Mouse (Mus musculus): ENCODE data around the gene Ache. TPM values are rescaled to one million over a fixed set of nuclear protein-coding genes. Genes with fewer than 3 reads are reported as not detected.

The Ache gene
- polyA plus RNA-seq (2017; shearing (Covaris generic)) = under 1 TPM; 0.13 to 0.20 TPM

DNA sequence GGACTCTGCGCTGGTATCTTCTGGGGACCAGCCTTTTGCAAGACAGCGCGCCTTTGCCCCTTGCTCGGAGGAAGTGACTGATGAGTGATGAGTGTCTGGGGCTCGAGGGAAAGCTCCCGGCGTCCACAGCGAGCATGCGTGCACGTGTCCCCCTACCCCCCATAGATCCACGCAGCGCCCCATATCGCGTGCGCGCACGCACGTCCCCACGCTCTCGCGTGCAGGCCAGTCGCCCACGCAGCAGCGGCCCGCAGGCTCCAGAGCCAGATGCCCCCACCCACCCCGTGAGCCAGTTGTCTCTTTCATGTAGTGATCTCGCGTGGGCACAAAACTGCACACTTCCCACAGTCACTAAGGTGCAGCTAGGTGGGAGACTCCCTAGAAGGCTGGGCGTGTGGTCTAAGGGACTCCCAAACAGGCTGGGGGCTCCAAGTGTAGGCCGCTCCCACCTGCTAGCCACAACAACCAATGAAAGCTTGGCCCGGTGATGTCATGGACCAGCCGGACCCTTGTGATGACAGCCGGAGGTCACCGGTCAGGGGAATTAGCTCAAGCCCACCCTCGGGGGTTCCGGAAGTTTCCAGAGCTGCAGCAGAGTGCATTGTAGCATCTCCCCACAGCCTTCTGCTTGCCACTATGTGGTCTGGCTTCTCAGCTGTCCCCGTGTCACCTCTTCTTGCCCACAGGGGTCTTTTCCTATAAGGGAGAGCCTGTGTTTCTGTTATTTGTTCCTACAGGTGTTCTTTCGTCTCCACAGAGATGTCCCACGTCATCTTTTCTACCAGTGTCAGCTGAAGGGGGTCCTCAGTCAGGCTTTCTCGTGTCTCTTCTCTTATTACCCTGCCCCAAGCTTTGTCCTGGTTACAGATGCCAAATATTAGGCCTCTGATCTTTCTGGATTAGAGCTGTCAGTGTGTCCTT is at the start of gene Ache:
Gene Ache (plus strand): TSS at position 488 of the 921 bp plus-strand sequence.

DNA sequence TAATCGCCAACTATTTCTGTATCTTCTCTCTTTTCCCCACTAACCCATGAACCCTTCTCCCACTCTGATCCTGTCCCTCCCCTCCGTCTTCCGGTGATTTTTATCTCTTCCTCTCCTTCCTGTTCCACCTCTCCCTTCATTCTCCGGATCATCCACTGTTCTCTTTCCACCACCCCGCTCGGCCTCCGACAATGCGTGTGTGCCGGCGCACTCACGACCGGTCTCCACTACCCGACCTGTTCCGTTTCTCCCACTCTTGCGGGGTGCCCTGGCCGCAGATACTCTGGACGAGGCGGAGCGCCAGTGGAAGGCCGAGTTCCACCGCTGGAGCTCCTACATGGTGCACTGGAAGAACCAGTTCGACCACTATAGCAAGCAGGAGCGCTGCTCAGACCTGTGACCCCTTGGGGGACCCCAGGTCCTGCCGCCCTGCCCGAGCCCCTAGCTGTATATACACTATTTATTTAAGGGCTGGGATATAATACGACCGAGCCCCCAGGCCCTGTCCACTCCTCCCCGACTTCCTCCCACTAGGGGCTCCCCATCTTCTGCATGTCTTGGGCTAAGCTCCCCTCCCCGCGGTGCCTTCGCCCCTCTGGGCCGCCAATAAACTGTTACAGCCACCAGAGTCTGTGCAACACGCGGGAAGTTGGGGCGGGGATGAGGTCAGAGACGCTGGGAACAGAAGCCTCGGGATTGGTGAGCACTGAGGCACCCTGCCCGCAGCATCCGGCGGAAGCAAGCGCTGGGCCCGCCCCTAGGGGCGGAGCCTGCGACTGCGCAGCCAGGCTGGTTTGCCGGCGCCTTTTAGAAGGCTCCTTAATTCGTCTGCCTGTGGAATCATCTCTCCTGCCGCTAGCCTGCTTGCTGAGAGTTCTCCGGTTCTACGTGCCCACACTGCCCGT is 6.8 kb downstream of the Ache start, which contains the start of gene Ufsp1:
Gene Ufsp1 (plus strand): TSS at position 791 of the 905 bp plus-strand sequence.

DNA sequence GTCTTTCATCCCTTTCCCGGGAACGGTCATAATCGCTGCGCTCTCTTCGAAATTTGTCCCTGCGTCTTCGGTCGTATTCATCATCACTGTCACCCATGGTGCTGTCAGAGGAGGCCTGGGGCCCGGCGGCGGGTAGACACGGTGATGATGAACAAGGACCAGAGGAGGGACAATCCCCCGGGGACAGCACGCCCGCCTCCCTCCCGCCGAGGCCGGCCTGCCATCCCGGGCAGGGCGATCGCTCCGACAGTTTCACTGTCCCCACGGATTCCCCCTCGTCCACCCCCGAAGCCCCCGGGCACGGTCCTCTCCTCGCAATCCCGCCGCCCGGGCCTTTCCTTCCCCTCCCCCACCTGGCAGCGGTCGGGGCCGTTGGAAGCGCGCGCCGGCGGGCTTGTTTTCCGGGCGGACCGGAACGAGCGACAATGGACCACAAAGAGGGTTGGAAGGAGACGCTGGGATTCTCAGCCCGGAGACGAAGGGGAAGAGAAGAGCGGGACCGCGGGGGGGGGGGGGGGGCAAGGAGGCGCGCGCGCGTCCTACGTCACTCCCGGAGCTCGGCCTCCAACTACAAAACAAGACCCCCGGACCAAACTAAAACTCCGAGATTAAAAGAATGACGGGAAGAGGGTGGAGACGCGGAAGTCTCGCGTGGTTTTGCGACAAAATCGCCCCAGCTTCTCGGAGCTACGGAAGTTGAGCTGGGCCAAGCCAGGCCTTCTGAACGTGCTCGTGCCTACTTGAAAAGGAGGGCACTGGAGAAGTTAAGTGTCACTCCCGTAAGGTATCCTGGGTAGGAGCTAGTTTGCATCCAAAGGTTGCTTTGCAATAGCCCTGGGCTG is 20.0 kb downstream of the Ache start, which contains the start of gene Srrt:
Gene Srrt (minus strand): TSS at position 604 of the 842 bp plus-strand sequence.

DNA sequence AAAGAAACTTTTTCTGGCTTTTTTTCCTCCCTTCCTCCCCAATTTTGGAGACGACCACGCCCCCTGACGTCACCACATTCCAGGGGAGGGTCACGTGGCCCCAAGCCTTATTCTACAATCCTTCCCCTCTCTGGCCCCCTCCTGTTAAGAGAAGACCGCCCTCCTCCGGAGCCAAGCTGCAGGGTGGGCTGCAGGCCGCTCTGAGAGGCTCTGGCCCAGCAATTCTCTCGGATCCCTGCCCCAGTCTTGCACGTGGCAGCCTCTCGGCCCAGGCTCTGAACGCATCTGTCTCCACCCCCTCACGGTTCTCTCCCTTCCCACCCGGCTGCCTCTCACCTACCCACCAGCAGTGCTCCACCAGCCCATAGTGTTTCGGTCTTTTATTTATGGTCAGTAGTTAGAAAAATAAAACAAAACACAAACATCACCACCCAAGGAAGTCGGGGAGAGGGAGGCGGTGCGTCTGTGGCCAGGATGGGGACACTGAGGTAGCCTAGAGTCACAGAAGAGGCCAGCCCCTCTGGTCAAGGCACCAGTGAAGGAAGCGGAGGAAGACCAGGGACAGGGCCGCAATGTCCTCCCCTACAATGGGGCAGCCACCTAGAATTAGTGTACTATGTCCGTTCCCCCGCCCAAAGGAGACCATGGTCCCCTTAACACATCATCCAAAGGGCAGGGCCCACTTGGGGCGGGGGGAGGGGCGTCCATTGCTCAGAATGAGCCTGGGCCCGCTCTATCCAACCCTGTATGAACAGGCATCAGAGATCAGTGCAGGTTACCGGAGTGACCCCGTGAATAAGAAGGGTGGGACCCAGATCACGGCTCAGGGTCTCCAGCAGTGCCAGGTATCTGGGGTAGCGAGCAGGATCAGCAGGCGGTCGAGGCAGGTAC is 27.1 kb downstream of the Ache start, which contains the start of gene Trip6:
Gene Trip6 (minus strand): TSS at position 212 of the 891 bp plus-strand sequence.

DNA sequence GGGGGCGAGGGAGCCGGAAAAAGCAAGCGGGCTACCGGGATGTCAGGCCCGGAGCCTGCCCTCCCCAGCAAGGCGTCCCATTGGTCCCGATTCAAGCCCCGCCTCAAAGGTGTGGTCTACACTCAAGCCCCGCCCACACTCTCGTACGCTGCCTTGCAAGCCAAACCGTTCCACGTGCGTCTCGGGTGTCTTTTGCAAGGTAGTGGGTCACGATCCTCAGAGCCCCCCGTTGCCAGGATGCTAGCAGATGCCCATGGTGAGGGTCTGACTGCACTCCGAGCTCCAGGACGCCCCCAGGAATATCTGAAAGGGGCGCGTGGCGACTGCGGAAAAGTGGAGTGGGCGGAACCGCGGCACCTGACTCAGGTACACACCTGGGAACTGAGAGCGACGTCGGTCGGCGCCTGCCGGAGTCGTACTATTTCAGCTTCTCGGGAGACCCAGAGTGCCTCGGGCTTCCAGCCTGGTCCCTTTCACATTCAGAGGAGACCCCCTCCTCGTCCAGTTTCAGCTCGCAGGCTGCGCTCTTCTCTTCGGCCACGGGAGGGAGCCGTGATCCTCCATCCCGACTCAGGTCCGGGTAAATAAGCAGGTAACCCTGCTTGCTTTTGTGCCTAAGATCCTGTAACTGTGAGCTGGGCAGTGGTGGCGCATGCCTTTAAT is 46.3 kb downstream of the Ache start, which contains the start of gene Slc12a9:
Gene Slc12a9 (minus strand): TSS at position 86 of the 663 bp plus-strand sequence.

Other genes with a start within 250 kb of the Ache start
- gene Ap1s1, start 241.4 kb upstream of the Ache start, polyA plus RNA-seq (2017; shearing (Covaris generic)) = 10 to 100 TPM; 71.3 to 86.8 TPM
- 1 to 10 TPM in 1 of 2 experiments, under 1 TPM in 1; 0.14 to 1.6 TPM for gene Serpine1, start 215.3 kb upstream of the Ache start, polyA plus RNA-seq (2017; shearing (Covaris generic))
- 10 to 100 TPM; 11.7 to 16.4 TPM for gene Trim56, start 171.3 kb upstream of the Ache start, polyA plus RNA-seq (2017; shearing (Covaris generic))
- gene Muc3, start 138.2 kb upstream of the Ache start, polyA plus RNA-seq (2017; shearing (Covaris generic)) = under 1 TPM in 1 of 2 experiments, not detected in 1; 0.93 TPM
- 1 to 10 TPM; 1.5 to 1.9 TPM for gene Muc3a, start 75.1 kb upstream of the Ache start, polyA plus RNA-seq (2017; shearing (Covaris generic))
- gene Ufsp1, start 7.1 kb downstream of the Ache start, polyA plus RNA-seq (2017; shearing (Covaris generic)) = 1 to 10 TPM in 1 of 2 experiments, under 1 TPM in 1; 0.55 to 2.6 TPM
- 100 to 1,000 TPM; 111 to 126 TPM for gene Srrt, start 20.2 kb downstream of the Ache start, polyA plus RNA-seq (2017; shearing (Covaris generic))
- gene Trip6, start 26.9 kb downstream of the Ache start, polyA plus RNA-seq (2017; shearing (Covaris generic)) = 1 to 10 TPM; 4.1 to 5.2 TPM
- gene Slc12a9, start 46.1 kb downstream of the Ache start, polyA plus RNA-seq (2017; shearing (Covaris generic)) = 10 to 100 TPM; 19.0 to 24.9 TPM
- under 1 TPM; 0.14 to 0.64 TPM for gene Ephb4, start 62.6 kb downstream of the Ache start, polyA plus RNA-seq (2017; shearing (Covaris generic))
- gene Zan, start 189.5 kb downstream of the Ache start, polyA plus RNA-seq (2017; shearing (Covaris generic)) = 1 to 10 TPM; 1.1 to 4.1 TPM
- gene Pop7, start 215.0 kb downstream of the Ache start, polyA plus RNA-seq (2017; shearing (Covaris generic)) = 10 to 100 TPM; 35.2 to 41.1 TPM
- 10 to 100 TPM; 10.9 to 13.1 TPM for gene Gigyf1, start 231.0 kb downstream of the Ache start, polyA plus RNA-seq (2017; shearing (Covaris generic))
- gene Epo, start 245.7 kb downstream of the Ache start, polyA plus RNA-seq (2017; shearing (Covaris generic)) = under 1 TPM in 1 of 2 experiments, not detected in 1; 0.82 TPM
- gene Gnb2, start 246.0 kb downstream of the Ache start, polyA plus RNA-seq (2017; shearing (Covaris generic)) = 100 to 1,000 TPM; 293 to 297 TPM

All from inflammation-experienced regulatory T-cells (primary cell).